Mouse (Mus musculus) embryonic fibroblast, embryonic 13.5 days (primary cell): ENCODE data around the gene Lmnb2.

Experiments
- CTCF ChIP-seq: IDR thresholded peaks from 2 replicates; pipeline ENCODE4 v1.5.1; 2011; ENCODE audit warnings: mild to moderate bottlenecking, control low read depth, low read length, moderate library complexity, borderline replicate concordance; ENCODE audit not compliant: insufficient read depth
- POLR2A ChIP-seq: IDR thresholded peaks from 2 replicates; pipeline ENCODE4 v1.6.1; 2011; ENCODE audit warnings: low read depth, mild to moderate bottlenecking, control low read depth, low read length, moderate library complexity

DNA sequence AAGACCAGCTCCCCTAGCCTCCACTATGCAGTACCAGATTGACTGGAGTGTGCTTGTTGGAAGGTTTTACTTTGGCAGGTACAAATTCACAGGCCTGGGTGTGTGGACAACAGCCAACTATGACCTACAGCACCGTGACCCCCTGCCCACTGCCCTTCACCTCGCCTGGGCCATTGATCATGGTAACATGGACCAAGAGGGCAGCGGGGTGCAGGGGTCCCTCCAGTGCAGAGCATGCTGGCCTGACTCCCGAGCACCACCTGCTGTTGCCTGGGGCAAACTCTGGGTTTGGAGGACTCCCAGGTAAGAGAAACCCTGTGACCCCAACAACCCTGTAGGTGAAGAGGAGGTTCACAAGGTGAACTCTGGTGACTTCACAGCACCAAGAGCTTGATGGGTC, 39.7 kb upstream of the Lmnb2 start:
- TF ChIP-seq CTCF (no peak), POLR2A (no peak)
